Mouse (Mus musculus) gastrocnemius, postnatal 25 days (tissue): ENCODE results near the gene Syce1. TPM values are rescaled to one million over a fixed set of nuclear protein-coding genes. Genes with fewer than 3 reads are reported as not detected.
"Not testable (repeated sequence)": the region's sequence is repeated elsewhere in the genome, so short reads cannot be mapped to it uniquely, and the experiment has no call there.

Experiments used
- DNase-seq: peaks from one replicate; pipeline ENCODE4 v3.0.0; 2022
- total RNA-seq, 2 experiments: library from RNA; stranded (reverse); gene quantifications; 1 replicate in 1 of 2; 2 replicates in 1 of 2; pipeline ENCODE4 v1.2.3; 2021

The Syce1 gene
- total RNA-seq, 2 experiments from 2014 or later = not detected

DNA sequence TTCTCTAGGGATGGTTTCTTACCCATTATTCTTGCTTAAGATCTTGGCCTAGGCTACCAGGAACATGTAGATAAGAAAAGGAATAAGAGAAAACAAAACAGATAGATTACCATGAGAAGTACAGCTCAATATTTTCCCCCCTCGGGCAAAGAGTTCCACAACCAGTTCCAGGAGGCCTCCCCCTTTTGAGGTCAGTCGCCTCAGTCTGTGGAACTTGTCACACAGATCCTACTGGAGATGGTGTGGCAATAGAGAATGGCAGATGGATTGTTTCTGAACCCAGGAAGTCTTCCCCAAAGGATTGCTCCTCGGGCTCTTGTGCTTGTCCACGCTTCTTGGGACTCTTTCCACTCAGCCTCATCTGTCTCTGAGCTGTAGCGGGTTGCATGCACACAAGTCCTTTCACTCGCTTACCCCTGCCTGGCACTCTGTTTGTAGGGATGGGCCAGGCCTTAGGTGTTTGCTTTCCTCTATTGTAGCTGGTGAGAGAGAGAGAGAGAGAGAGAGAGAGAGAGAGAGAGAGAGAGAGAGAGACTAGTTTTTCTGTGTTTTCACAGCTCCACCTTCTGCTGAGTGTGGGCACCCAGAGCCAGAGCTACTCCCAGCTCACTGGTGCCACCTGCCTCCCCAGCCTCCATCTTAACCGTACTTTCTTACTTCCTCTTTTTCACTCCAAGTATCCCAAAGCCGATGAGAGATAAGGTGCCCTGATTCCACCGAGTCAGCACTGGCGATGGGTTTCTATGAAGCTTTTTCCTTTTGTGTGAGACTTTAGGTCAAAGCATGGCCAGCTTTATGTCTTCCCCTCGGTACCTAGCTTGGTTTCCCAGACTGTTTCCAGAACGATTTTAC, 21.5 kb downstream of the Syce1 start:
- no peak for DNase-seq

GRCm38 (mm10) chr7:140765391-140765790, 22.3 kb downstream of the Syce1 start:
- not testable (repeated sequence) for DNase-seq

GRCm38 (mm10) chr7:140763447-140764020, 24.1 kb downstream of the Syce1 start, which contains the start of gene Cyp2e1:
Cyp2e1 (plus strand) TSS chr7:140763739.
- DNase-seq = no peak

GRCm38 (mm10) chr7:140760647-140761046, 27.0 kb downstream of the Syce1 start:
- no peak for DNase-seq

DNA sequence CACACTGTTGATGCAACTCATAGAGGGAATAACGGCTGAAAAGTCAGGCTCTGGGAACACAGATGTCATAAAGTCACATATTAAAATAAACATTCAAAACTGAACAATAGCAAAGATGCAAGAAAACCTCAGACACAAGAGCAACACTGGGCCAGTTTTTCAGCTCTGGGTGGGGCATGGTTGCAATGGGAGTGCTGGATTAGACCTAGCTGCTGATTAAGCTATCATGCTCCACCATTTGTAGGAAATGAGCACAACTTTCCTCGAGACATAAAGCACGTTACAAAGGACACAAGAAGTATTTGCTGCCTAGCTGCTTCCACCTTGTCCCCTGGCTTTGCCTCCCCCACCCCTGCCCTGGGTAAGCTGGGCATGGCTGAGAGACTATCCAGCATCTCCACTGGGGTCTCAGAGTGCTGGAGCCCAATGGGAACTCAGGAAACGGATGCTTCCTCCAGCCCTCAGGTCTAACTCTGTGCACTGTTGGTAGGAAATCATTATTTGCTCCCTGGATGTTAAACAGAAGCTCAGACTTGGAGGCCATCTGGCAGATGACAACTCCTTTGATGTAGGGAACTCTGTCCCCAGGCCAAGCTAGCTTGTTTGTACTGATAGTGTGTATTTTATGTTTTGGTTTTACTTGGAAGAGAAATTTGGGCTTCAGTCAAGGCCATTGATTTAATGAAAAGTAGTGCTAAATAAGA, 31.3 kb downstream of the Syce1 start:
- no peak for DNase-seq

DNA sequence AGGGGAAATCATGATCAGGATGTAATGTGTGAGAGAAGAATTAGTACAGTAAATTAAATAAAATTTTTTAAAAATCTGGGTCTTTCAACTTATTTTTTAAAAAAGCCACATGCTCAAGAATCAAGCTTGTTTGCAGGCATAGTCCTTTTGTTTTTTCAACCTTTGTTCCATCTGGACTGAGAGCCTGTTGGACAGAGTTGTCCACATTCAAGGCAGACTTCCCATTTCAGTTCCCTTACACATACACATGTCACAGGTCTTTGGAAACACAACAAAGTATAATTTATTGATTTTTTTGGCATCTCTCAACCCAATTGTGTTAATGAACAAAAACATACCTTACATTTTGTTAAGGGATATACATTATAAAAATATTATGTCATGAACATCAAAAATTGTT, 33.1 kb downstream of the Syce1 start:
- no peak for DNase-seq

DNA sequence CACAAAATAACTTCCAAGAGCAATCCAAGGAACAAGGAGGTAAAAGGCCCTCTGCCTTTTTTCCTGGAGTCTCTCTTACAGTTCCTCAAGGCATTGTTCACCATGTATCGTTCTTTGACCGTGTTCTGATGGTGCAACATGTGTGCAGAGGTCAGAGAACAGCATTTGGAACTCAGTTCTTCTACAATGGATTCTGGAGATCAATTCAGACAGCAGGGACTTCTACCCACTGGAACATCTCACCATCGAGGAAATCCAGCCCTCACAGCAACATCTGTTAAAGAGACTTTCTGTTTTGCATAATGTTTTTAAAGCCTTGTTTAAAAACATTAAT, 38.9 kb downstream of the Syce1 start:
- DNase-seq = no peak

DNA sequence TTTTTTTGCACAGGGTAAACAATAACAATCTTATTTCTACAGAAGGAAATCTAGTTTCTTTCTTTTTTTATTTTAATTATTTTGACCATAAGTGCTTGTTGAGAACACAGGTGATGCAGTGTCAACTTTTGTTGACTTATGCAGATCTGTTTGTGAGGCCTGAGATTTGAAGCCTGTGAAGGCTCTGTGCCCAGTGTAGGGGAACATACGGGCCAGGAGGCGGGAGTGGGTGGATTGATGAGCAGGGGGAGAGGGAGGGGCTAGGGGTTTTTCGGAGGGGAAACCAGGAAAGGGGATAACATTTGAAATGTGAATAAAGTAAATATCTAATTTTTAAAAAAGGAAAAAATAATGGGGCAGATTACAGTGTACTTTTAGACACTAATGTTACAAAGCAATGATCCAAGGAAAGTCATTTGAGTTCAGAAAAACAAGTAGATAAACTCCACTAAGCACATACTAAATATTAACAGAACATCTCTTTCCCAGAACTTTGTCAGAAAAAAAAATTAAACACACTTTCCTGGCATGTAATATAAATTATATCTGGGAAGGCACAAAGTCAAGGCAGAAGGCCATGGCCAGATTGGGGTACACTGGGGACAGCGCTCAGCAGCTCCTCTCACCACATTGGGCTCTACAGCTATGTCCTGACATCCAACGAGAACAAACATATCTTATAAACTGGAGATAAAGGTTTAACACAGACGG, 39.4 kb downstream of the Syce1 start:
- DNase-seq = no peak

- no peak for DNase-seq
Observed at GRCm38 (mm10) chr7:140747402-140747801, 40.2 kb downstream of the Syce1 start.

- DNase-seq = no peak
Observed at GRCm38 (mm10) chr7:140733162-140733561, 54.5 kb downstream of the Syce1 start.

Other genes with a start within 250 kb of the Syce1 start
- gene Olfr538, start 220.0 kb downstream of the Syce1 start, total RNA-seq = not detected
- not detected for gene Olfr46, start 186.6 kb downstream of the Syce1 start, total RNA-seq
- not detected for gene Olfr61, start 158.9 kb downstream of the Syce1 start, total RNA-seq
- not detected for gene Olfr53, start 141.4 kb downstream of the Syce1 start, total RNA-seq
- not detected for gene Olfr539, start 127.9 kb downstream of the Syce1 start, total RNA-seq
- not detected for gene Olfr45, start 105.9 kb downstream of the Syce1 start, total RNA-seq
- gene Olfr541, start 90.6 kb downstream of the Syce1 start, total RNA-seq = not detected
- 10 to 100 TPM in 1 of 2 experiments, under 1 TPM in 1; 0.92 to 35.9 TPM for gene Cyp2e1, start 24.1 kb downstream of the Syce1 start, total RNA-seq
- gene Zfp941, start 34.3 kb upstream of the Syce1 start, total RNA-seq = not detected
- gene Urah, start 47.2 kb upstream of the Syce1 start, total RNA-seq = not detected
- not detected for gene Scgb1c1, start 57.7 kb upstream of the Syce1 start, total RNA-seq
- not detected for gene Odf3, start 60.0 kb upstream of the Syce1 start, total RNA-seq
- not detected for gene Gm45785, start 68.5 kb upstream of the Syce1 start, total RNA-seq
- 10 to 100 TPM; 13.5 to 14.0 TPM for gene Ric8a, start 69.1 kb upstream of the Syce1 start, total RNA-seq
- gene Bet1l, start 69.7 kb upstream of the Syce1 start, total RNA-seq = 10 to 100 TPM in 1 of 2 experiments, 1 to 10 TPM in 1; 7.7 to 10.6 TPM
- gene Psmd13, start 94.1 kb upstream of the Syce1 start, total RNA-seq = 10 to 100 TPM; 79.5 to 88.7 TPM
- 10 to 100 TPM; 25.4 to 26.6 TPM for gene Sirt3, start 94.5 kb upstream of the Syce1 start, total RNA-seq
- gene Cox8b, start 112.6 kb upstream of the Syce1 start, total RNA-seq = 1,000 to 10,000 TPM; 1,696 to 1,975 TPM
- gene Nlrp6, start 133.1 kb upstream of the Syce1 start, total RNA-seq = not detected
- 1 to 10 TPM; 4.3 to 4.6 TPM for gene Pgghg, start 153.5 kb upstream of the Syce1 start, total RNA-seq
- gene Ifitm5, start 162.4 kb upstream of the Syce1 start, total RNA-seq = under 1 TPM in 1 of 2 experiments, not detected in 1; 0.64 TPM
- not detected for gene Gm45717, start 168.1 kb upstream of the Syce1 start, total RNA-seq
- 10 to 100 TPM; 54.0 to 75.5 TPM for gene Ifitm2, start 168.1 kb upstream of the Syce1 start, total RNA-seq
- gene Ifitm1, start 179.4 kb upstream of the Syce1 start, total RNA-seq = under 1 TPM; 0.43 to 0.54 TPM
- 10 to 100 TPM; 34.4 to 52.1 TPM for gene Ifitm3, start 222.9 kb upstream of the Syce1 start, total RNA-seq
- not detected for gene Ifitm6, start 230.1 kb upstream of the Syce1 start, total RNA-seq
- gene Gm17387, start 241.3 kb upstream of the Syce1 start, total RNA-seq = not detected